Mouse (Mus musculus) kidney, embryonic 16.5 days (tissue): ENCODE data around the gene Rock2. TPM values are rescaled to one million over a fixed set of nuclear protein-coding genes. Genes with fewer than 3 reads are reported as not detected.

Experiments used
- ATAC-seq: fragments of 200-750 bp; cut with Nextera tagmentation; 2 replicates; pipeline ENCODE4 v1.8.0; 2017; ENCODE audit warnings: moderate TSS enrichment; ENCODE audit not compliant: low FRiP score, low TSS enrichment
- H3K27ac ChIP-seq: fragments of 300-500 bp; sonication (generic); 2 replicates; pipeline ENCODE4 v1.5.1; 2014; ENCODE audit warnings: low read length
- H3K27me3 ChIP-seq: fragments of 300-500 bp; sonication (generic); 2 replicates; pipeline ENCODE4 v1.6.1; 2014; ENCODE audit warnings: low read length, control low read depth, mixed read lengths; ENCODE audit not compliant: insufficient read depth
- H3K36me3 ChIP-seq: fragments of 300-500 bp; sonication (generic); 2 replicates; pipeline ENCODE4 v1.6.1; 2014; ENCODE audit warnings: low read length, control low read depth, mixed read lengths; ENCODE audit not compliant: insufficient read depth
- H3K4me1 ChIP-seq: fragments of 300-500 bp; sonication (generic); 2 replicates; pipeline ENCODE4 v1.6.1; 2014; ENCODE audit warnings: low read length, control low read depth, mixed read lengths; ENCODE audit not compliant: insufficient read depth
- H3K4me2 ChIP-seq: fragments of 300-500 bp; sonication (generic); replicated peaks from 2 replicates; pipeline ENCODE4 v1.6.1; 2014; ENCODE audit warnings: low read depth, low read length
- H3K4me3 ChIP-seq: fragments of 300-500 bp; sonication (generic); 2 replicates; pipeline ENCODE4 v1.5.1; 2014; ENCODE audit warnings: mild to moderate bottlenecking, low read length
- H3K9ac ChIP-seq: fragments of 300-500 bp; sonication (generic); replicated peaks from 2 replicates; pipeline ENCODE4 v1.6.1; 2014; ENCODE audit warnings: low read length
- H3K9me3 ChIP-seq: fragments of 300-500 bp; sonication (generic); 2 replicates; pipeline ENCODE4 v1.6.1; 2016; ENCODE audit warnings: low read length, control low read depth
- WGBS: fragments of 180-500 bp; shearing (Covaris S2); extraction: QIAGEN DNeasy Blood & Tissue Kit; methylation state at CpG from one replicate; pipeline ENCODE4 v1.1.7; 2014; 5-methylcytosine and 5-hydroxymethylcytosine counted together
- polyA plus RNA-seq: library from polyadenylated mRNA; unstranded; fragments of >200 nt; fragmentation: Nextera tagmentation; extraction: Ambion mirVana; gene quantifications from 2 replicates; pipeline ENCODE4 v1.2.1, GENCODE M21; 2015

The Rock2 gene
- polyA plus RNA-seq, 1 experiment from 2014 or later = 10.6 TPM

- Histone ChIP-seq H3K9ac (peak overlapping the region; percentile 36; the same call in 1 of the 2 replicates), H3K27ac (peak overlapping the region; percentile 89), H3K27me3 (no peaks in the 10 kb centered on the region), H3K36me3 (no peaks in the 10 kb centered on the region), H3K4me2 (no peak overlapping the region), H3K9me3 (no peaks in the 10 kb centered on the region), H3K4me1 (peaks cover 45% of the 10 kb centered on the region), H3K4me3 (no peak overlapping the region)
- 32% methylated on average over 8 of the region's 8 CpGs for WGBS
- ATAC-seq = peak; percentile 77
Observed at GRCm38 (mm10) chr12:16870405-16871068, 24.2 kb upstream of the Rock2 start.

DNA sequence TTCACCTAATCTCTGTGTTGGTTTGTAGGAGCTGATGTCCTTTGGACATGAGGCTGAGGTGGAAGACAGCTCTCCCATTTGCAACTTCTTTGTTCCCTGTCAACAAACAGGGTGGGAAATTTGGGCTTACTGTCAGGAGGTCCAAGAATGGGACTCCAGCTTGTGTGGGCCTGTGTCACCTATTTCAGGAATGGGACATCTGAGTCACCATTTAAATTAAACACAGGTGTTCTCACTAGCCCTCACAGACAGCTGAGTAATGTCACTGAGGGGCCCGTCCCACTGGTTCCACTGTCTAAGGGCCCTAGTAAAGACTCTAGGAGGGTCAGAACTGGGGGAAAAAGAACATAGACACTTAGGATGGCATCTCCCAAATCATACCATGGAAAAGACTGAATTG, 22.7 kb upstream of the Rock2 start:
- Histone ChIP-seq H3K4me3 (no peak overlapping the region), H3K36me3 (no peaks in the 10 kb centered on the region), H3K9me3 (no peaks in the 10 kb centered on the region), H3K9ac (no peak overlapping the region), H3K27ac (no peak overlapping the region), H3K4me1 (peaks cover 35% of the 10 kb centered on the region), H3K4me2 (no peak overlapping the region), H3K27me3 (no peaks in the 10 kb centered on the region)
- ATAC-seq = no peak
- 83% methylated on average over 1 of the region's 1 CpGs for WGBS

DNA sequence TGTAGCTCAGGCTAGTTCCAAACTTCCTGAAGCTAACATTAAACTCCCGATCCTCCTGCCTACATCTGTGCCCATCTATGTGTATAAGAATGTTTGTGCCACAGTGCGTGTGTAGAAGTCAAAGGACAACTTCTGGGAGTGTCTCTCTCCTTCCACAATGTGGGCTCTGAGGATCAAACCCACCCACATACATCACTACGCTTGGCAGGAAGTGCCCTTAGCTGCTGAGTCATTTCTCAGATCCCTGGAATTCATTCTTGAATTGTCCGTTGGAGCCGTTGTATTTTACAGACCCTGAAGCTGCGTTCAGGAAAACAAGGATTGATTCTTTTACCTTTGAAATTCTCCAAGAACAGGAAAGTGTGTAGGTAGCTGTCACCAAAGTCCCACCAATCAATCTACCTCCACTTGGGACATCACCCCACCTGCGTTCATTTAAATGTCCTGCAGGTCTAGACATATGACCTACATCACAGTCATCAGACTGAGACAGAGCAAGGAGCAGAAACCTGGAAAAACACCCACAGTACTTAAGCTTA, 21.7 kb upstream of the Rock2 start:
- ATAC-seq = no peak
- no peaks in the 10 kb centered on the region for H3K36me3 ChIP-seq

DNA sequence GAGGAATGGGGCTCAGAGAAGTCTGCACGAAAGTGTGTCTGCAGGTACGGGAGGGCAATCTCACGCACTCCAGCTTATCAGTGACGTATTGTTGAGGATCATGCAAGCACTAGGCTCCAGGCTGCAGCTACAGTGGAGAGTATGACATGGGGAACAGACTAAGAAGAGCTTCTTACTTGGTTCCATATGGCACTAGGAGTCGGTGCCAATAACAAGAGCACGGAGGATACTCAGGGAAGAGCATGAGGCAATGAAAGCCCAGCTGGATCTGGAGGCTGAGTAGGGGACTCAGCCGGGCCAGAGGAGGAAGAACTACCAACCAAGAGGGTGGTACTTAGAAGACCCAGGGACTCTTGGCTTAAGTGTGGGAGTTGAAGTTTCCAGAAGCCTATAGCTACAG, 21.1 kb upstream of the Rock2 start:
- Histone ChIP-seq H3K27ac (no peak overlapping the region), H3K27me3 (no peaks in the 10 kb centered on the region), H3K4me1 (peaks cover 34% of the 10 kb centered on the region), H3K36me3 (no peaks in the 10 kb centered on the region), H3K4me3 (no peak overlapping the region), H3K9ac (no peak overlapping the region), H3K4me2 (no peak overlapping the region), H3K9me3 (no peaks in the 10 kb centered on the region)
- WGBS = 83% methylated on average over 7 of the region's 7 CpGs
- ATAC-seq = no peak

More for the DNA sequence above, 21.7 kb upstream of the Rock2 start:
- no peak overlapping the region for H3K4me2 ChIP-seq
- H3K9me3 ChIP-seq = no peaks in the 10 kb centered on the region
- H3K27ac ChIP-seq = no peak overlapping the region
- H3K4me1 ChIP-seq = peaks cover 34% of the 10 kb centered on the region
- no peak overlapping the region for H3K4me3 ChIP-seq
- no peak overlapping the region for H3K9ac ChIP-seq
- 55% methylated on average over 7 of the region's 7 CpGs for WGBS
- H3K27me3 ChIP-seq = no peaks in the 10 kb centered on the region

DNA sequence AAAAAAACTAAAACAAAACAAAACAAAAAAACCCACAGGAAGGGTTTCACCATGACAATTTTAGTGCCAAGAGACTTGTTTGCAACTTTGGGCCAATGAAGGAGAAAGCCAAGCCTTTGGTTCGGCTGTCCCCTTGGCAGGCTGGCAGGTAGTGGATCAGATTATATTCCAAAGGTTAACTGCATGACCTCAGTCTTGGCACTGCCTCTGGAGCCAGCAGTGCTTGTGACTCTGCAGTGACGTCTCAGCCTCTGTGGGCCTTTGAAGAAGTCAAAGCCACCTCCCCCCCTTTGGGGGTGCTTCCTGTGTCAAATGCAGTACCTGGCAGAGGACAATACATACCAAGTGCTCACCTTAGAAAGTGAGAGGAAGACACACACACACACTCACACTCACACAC, 20.6 kb upstream of the Rock2 start:
- Histone ChIP-seq H3K4me1 (peaks cover 30% of the 10 kb centered on the region), H3K27ac (no peak overlapping the region), H3K27me3 (no peaks in the 10 kb centered on the region), H3K9me3 (no peaks in the 10 kb centered on the region), H3K4me2 (no peak overlapping the region), H3K36me3 (no peaks in the 10 kb centered on the region), H3K9ac (no peak overlapping the region), H3K4me3 (no peak overlapping the region)
- 35% methylated on average over 2 of the region's 2 CpGs for WGBS
- no peak for ATAC-seq

DNA sequence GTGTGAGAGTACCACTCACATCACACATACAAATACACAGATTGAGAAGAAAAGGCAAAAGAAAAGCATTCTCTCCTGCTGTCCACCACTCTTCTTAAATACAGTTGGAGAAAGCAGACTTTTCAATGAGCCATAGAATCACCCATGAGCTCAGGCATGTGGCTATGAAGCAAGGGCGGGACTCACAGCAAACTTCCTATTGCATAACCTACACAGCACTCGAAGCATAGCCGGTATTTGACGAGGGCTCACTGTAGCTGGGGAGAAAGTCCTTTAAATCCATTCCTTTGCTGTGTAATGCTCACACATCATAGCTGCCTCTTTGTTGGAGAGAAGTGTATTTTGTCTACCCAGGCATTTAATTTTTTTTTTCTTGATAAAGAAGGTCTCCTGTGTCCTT, 19.4 kb upstream of the Rock2 start:
- Histone ChIP-seq H3K4me1 (peaks cover 19% of the 10 kb centered on the region), H3K9me3 (no peaks in the 10 kb centered on the region), H3K27me3 (no peaks in the 10 kb centered on the region), H3K36me3 (no peaks in the 10 kb centered on the region), H3K4me3 (no peak overlapping the region), H3K27ac (no peak overlapping the region), H3K4me2 (no peak overlapping the region), H3K9ac (no peak overlapping the region)
- no peak for ATAC-seq
- WGBS = 59% methylated on average over 4 of the region's 4 CpGs

DNA sequence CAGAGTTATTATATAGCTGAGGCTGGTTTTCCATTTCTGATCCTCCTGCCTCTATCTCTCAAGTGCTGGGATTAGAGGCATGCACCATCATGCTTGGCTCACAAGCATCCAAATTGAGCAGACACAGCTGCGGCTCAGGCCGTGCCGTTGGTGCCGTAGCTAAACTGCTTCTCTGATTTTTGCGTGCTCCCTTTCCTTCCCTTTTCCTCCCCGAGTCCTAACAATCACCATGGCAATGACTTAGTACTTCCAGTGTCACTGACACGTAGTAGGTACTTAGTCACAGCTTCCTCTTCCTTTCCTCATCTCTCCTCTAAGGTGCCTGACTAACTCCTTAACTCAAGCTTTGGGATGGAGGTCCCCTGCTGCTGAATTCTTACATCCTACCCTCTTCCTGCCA, 19.0 kb upstream of the Rock2 start:
- ATAC-seq = no peak
- no peaks in the 10 kb centered on the region for H3K9me3 ChIP-seq
- no peaks in the 10 kb centered on the region for H3K27me3 ChIP-seq
- WGBS = 77% methylated on average over 7 of the region's 7 CpGs
- peaks cover 15% of the 10 kb centered on the region; the same call in 1 of the 2 replicates for H3K4me1 ChIP-seq
- no peak overlapping the region for H3K4me2 ChIP-seq
- no peak overlapping the region for H3K4me3 ChIP-seq
- no peaks in the 10 kb centered on the region for H3K36me3 ChIP-seq
- no peak overlapping the region for H3K9ac ChIP-seq
- H3K27ac ChIP-seq = no peak overlapping the region

- Histone ChIP-seq H3K4me3 (no peak overlapping the region), H3K9me3 (no peaks in the 10 kb centered on the region), H3K27me3 (no peaks in the 10 kb centered on the region), H3K4me1 (peaks cover 10% of the 10 kb centered on the region; the same call in 1 of the 2 replicates), H3K27ac (peak overlapping the region; percentile 44; the same call in 1 of the 2 replicates), H3K4me2 (no peak overlapping the region), H3K36me3 (no peaks in the 10 kb centered on the region), H3K9ac (no peak overlapping the region)
- ATAC-seq = no peak
- WGBS = 60% methylated on average over 3 of the region's 3 CpGs
Observed at GRCm38 (mm10) chr12:16876667-16877066, 18.0 kb upstream of the Rock2 start.

GRCm38 (mm10) chr12:16877141-16877540, 17.6 kb upstream of the Rock2 start:
- H3K9me3 ChIP-seq = no peaks in the 10 kb centered on the region
- no peaks in the 10 kb centered on the region for H3K27me3 ChIP-seq
- no peaks in the 10 kb centered on the region for H3K36me3 ChIP-seq
- ATAC-seq = no peak
- no peak overlapping the region for H3K4me2 ChIP-seq
- H3K27ac ChIP-seq = peak overlapping the region; percentile 44; the same call in 1 of the 2 replicates
- H3K9ac ChIP-seq = no peak overlapping the region
- 68% methylated on average over 5 of the region's 5 CpGs for WGBS
- H3K4me3 ChIP-seq = no peak overlapping the region
- peaks cover 10% of the 10 kb centered on the region; the same call in 1 of the 2 replicates for H3K4me1 ChIP-seq

GRCm38 (mm10) chr12:16877679-16878078, 17.0 kb upstream of the Rock2 start:
- Histone ChIP-seq H3K27me3 (no peaks in the 10 kb centered on the region), H3K27ac (0 out of 2 replicates have a peak overlapping the region, but pooled peaks have one; percentile 44), H3K9ac (no peak overlapping the region), H3K9me3 (no peaks in the 10 kb centered on the region), H3K36me3 (no peaks in the 10 kb centered on the region), H3K4me2 (no peak overlapping the region), H3K4me3 (no peak overlapping the region), H3K4me1 (peaks cover 10% of the 10 kb centered on the region; the same call in 1 of the 2 replicates)
- 55% methylated on average over 1 of the region's 1 CpGs for WGBS
- no peak for ATAC-seq
